Mouse (Mus musculus): ENCODE measurements at regions not wholly inside any gene's neighbourhood (a gene's known extent, or its start where the extent isn't known, plus 50 kb on each side); places are given as distances from the start of the nearest gene placed in this dataset.

DNA sequence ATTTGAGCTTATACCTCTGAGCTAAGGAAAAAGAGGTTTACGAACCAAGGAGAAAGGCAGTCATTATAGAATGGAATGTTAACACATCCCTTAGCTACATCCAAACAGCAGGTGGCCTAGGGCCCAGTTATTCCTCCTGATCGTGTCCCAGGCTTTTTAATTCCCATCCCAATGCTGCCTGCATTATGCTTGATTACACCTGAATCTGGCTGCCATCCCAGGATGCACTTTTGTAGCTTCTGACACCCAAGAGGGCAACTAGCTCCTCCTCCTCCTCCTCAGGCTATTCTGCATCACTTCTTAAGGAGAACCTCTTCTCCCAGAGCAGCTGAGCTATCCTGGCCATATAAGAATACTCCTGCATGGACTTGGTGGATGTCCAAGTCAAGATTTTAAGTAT, 137.9 kb upstream of the Cox10 start:
- no peak overlapping the region for H3K27ac ChIP-seq
- H3K36me3 ChIP-seq: no peaks in the 10 kb centered on the region
- H3K4me2 ChIP-seq (replicated peaks): no peak overlapping the region
- H3K27me3 ChIP-seq (replicated peaks): no peaks in the 10 kb centered on the region
- H3K9ac ChIP-seq: no peak overlapping the region
- no peaks in the 10 kb centered on the region for H3K9me3 ChIP-seq
- no peaks in the 10 kb centered on the region for H3K4me1 ChIP-seq
- WGBS: 31% methylated on average over 2 of the region's 2 CpGs
- ATAC-seq (ENCODE audit: low FRiP score, low read depth): no peak
- H3K4me3 ChIP-seq: no peak overlapping the region

DNA sequence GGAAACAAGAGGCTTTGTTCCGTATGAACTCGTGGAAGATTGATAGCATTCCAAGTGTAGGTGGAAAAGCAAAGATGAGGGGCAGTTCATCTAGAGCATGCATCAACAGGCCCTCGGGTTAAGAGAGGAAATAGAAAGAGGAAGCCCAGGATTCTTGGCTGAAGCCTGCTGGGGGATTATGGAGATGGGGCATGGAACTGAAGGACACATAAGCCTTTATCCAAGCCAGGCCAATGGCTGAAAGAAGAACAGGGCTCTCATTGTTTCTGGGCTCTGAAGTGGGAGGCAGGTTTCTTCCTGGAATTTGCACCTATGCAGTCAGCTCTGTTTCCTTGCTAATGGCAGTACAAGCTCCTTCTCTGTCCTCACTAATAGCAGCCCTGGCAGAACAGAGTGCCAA, 131.6 kb upstream of the Cox10 start:
- H3K27me3 ChIP-seq (replicated peaks): no peaks in the 10 kb centered on the region

DNA sequence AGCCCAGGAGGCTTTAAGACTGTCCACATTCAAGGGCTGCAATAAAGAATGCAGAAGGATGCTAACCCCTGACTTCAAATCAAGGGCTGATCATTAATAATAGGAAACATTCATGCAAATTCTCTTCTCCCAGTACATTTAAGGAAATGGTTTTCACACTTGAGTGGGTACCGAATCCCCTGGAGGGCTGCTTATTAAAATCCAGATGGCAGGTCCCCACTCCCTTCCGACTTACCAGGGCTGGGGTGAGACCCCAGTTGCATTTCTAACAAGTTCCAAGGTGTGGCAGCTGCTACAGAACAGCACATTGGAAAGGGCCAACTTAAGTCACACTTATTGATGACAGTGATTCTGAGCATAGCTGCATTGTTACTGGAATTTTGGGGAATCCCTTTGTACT, 129.0 kb upstream of the Cox10 start:
- Histone ChIP-seq H3K4me2 (replicated peaks) (no peak overlapping the region), H3K4me3 (no peak overlapping the region), H3K27ac (no peak overlapping the region), H3K27me3 (replicated peaks) (no peaks in the 10 kb centered on the region), H3K9me3 (no peaks in the 10 kb centered on the region), H3K36me3 (no peaks in the 10 kb centered on the region), H3K9ac (no peak overlapping the region), H3K4me1 (no peaks in the 10 kb centered on the region)
- no peak for ATAC-seq (ENCODE audit: low FRiP score, low read depth)
- 44% methylated on average over 2 of the region's 2 CpGs for WGBS

More for the DNA sequence above, 131.6 kb upstream of the Cox10 start:
- Histone ChIP-seq H3K4me2 (replicated peaks) (no peak overlapping the region), H3K36me3 (no peaks in the 10 kb centered on the region), H3K4me3 (no peak overlapping the region), H3K9me3 (no peaks in the 10 kb centered on the region), H3K4me1 (no peaks in the 10 kb centered on the region), H3K9ac (no peak overlapping the region), H3K27ac (no peak overlapping the region)
- WGBS: 58% methylated on average over 3 of the region's 3 CpGs
- no peak for ATAC-seq (ENCODE audit: low FRiP score, low read depth)

DNA sequence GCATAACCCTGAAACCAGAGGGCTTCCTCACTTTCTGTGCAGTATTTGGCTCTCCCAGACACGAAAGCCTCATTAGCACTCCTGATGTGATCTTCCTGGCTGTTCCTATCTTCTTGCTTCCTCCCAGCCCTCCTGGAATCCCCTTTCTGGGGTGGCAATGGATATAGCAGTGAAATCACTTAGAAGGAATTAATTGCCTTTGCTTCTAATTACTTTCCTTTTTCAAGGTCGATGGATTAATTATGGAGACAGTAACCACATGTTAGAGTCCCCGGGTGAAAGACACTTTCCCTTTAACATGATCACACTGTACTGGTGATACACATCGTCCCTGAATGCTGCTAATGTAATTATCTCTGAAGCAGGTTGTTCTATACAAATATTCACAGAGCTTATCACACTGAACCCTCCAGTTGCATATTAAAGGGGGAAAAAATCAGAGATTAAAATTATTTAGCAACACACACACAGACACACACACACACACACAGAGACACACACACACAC, 128.1 kb upstream of the Cox10 start:
- H3K4me2 ChIP-seq (replicated peaks): no peak overlapping the region
- WGBS: 70% methylated on average over 4 of the region's 4 CpGs
- no peak overlapping the region for H3K4me3 ChIP-seq
- no peak overlapping the region for H3K27ac ChIP-seq
- no peak overlapping the region for H3K9ac ChIP-seq
- H3K9me3 ChIP-seq: no peaks in the 10 kb centered on the region
- no peaks in the 10 kb centered on the region for H3K27me3 ChIP-seq (replicated peaks)
- ATAC-seq (ENCODE audit: low FRiP score, low read depth): no peak
- no peaks in the 10 kb centered on the region for H3K4me1 ChIP-seq
- H3K36me3 ChIP-seq: no peaks in the 10 kb centered on the region

DNA sequence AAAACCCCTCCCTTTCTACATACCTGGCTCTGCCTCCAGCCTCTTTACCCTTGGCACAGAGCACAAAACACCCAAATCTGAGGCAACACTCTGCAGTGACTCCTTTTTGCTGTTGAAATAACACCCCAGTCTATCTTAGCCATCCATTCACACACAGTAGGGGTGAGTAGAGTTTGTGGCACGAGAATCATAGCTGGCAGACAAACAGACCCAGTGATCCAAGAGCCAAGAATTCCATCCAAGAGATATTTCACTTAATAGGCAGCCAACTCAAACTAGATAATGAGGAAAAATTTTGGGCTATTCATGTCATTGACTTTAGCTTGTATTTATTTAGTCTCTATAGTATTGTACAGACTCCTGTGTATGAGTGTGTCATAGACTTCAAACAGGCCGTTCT, 126.9 kb upstream of the Cox10 start:
- Histone ChIP-seq H3K4me1 (no peaks in the 10 kb centered on the region), H3K4me3 (no peak overlapping the region), H3K9me3 (no peaks in the 10 kb centered on the region), H3K27me3 (replicated peaks) (no peaks in the 10 kb centered on the region), H3K27ac (no peak overlapping the region), H3K36me3 (no peaks in the 10 kb centered on the region), H3K4me2 (replicated peaks) (no peak overlapping the region), H3K9ac (no peak overlapping the region)
- ATAC-seq (ENCODE audit: low FRiP score, low read depth): no peak
- WGBS: 88% methylated on average over 2 of the region's 2 CpGs

GRCm38 (mm10) chr11:64205069-64205468, 125.8 kb upstream of the Cox10 start:
- Histone ChIP-seq H3K4me1 (no peaks in the 10 kb centered on the region), H3K27me3 (replicated peaks) (no peaks in the 10 kb centered on the region), H3K9me3 (no peaks in the 10 kb centered on the region), H3K36me3 (no peaks in the 10 kb centered on the region), H3K4me2 (replicated peaks) (no peak overlapping the region), H3K27ac (no peak overlapping the region), H3K4me3 (no peak overlapping the region), H3K9ac (no peak overlapping the region)
- ATAC-seq (ENCODE audit: low FRiP score, low read depth): no peak
- WGBS: 80% methylated on average over 4 of the region's 4 CpGs

DNA sequence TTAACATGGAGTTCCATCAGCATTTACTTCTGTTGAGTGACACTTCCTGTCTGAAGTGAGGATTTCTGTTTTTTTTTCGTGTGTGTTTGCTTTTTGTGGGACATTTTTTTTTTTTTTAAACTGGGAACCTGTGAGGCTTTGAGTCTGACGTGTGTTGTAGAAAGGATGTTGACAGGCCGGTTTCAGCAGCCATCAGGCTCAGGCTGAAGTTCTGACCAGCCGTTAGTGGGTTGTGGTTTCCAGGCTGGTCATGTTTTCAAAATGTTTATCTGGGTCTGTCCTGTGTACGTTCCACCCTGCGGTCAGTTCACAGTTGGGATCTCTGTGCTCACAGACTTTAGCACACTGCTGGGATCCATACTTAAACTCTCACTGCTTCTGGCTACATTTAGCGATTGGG, 125.0 kb upstream of the Cox10 start:
- WGBS: 74% methylated on average over 7 of the region's 7 CpGs
- H3K27ac ChIP-seq: no peak overlapping the region
- no peak overlapping the region for H3K4me3 ChIP-seq
- ATAC-seq (ENCODE audit: low FRiP score, low read depth): no peak
- H3K4me1 ChIP-seq: no peaks in the 10 kb centered on the region
- H3K36me3 ChIP-seq: no peaks in the 10 kb centered on the region
- H3K27me3 ChIP-seq (replicated peaks): no peaks in the 10 kb centered on the region
- no peak overlapping the region for H3K9ac ChIP-seq
- no peak overlapping the region for H3K4me2 ChIP-seq (replicated peaks)
- no peaks in the 10 kb centered on the region for H3K9me3 ChIP-seq

- Histone ChIP-seq H3K36me3 (no peaks in the 10 kb centered on the region), H3K27me3 (replicated peaks) (no peaks in the 10 kb centered on the region), H3K27ac (no peak overlapping the region), H3K4me2 (replicated peaks) (no peak overlapping the region), H3K4me1 (no peaks in the 10 kb centered on the region), H3K9me3 (no peaks in the 10 kb centered on the region), H3K4me3 (no peak overlapping the region), H3K9ac (no peak overlapping the region)
- 87% methylated on average over 6 of the region's 6 CpGs for WGBS
- no peak for ATAC-seq (ENCODE audit: low FRiP score, low read depth)
Measured at GRCm38 (mm10) chr11:64200874-64201273, 121.6 kb upstream of the Cox10 start.

GRCm38 (mm10) chr11:64195272-64195671, 116.0 kb upstream of the Cox10 start:
- Histone ChIP-seq H3K4me3 (no peak overlapping the region), H3K4me2 (replicated peaks) (no peak overlapping the region), H3K9ac (no peak overlapping the region), H3K27ac (no peak overlapping the region), H3K27me3 (replicated peaks) (no peaks in the 10 kb centered on the region), H3K4me1 (no peaks in the 10 kb centered on the region), H3K36me3 (no peaks in the 10 kb centered on the region), H3K9me3 (no peaks in the 10 kb centered on the region)
- whole genome bisulfite sequencing: 93% methylated on average over 3 of the region's 3 CpGs
- ATAC-seq (ENCODE audit: low FRiP score, low read depth): no peak

DNA sequence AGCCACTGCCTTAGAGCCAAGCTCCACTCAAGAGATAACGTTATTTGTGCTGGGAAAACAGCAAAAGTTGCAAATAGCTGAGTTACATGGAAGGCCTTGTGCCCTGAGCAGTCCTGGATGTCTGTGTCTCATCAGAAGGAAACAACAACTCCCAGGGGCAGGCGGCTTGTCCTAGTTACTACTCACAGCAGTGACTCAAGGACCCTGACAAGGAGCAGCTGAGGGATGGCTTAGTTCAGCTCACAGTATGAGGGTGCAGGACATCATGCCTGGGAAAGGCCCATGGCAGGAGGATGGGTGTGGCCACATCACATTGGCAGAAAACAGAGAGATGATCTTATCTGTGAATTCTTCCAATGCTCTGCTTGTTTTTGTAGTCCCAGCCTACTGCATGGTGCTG, 109.4 kb upstream of the Cox10 start:
- H3K4me1 ChIP-seq: no peaks in the 10 kb centered on the region
- H3K4me3 ChIP-seq: no peak overlapping the region
- H3K27me3 ChIP-seq (replicated peaks): no peaks in the 10 kb centered on the region
- WGBS: 82% methylated on average over 2 of the region's 2 CpGs
- no peaks in the 10 kb centered on the region for H3K36me3 ChIP-seq
- H3K9ac ChIP-seq: no peak overlapping the region
- no peak overlapping the region for H3K4me2 ChIP-seq (replicated peaks)
- no peaks in the 10 kb centered on the region for H3K9me3 ChIP-seq
- H3K27ac ChIP-seq: no peak overlapping the region
- no peak for ATAC-seq (ENCODE audit: low FRiP score, low read depth)

- WGBS: 54% methylated on average over 9 of the region's 9 CpGs
- no peak overlapping the region for H3K27ac ChIP-seq
- no peak overlapping the region for H3K4me2 ChIP-seq (replicated peaks)
- H3K27me3 ChIP-seq (replicated peaks): no peaks in the 10 kb centered on the region
- no peaks in the 10 kb centered on the region for H3K9me3 ChIP-seq
- no peak for ATAC-seq (ENCODE audit: low FRiP score, low read depth)
- no peak overlapping the region for H3K4me3 ChIP-seq
- H3K36me3 ChIP-seq: no peaks in the 10 kb centered on the region
- no peak overlapping the region for H3K9ac ChIP-seq
- H3K4me1 ChIP-seq: no peaks in the 10 kb centered on the region
Measured at GRCm38 (mm10) chr11:64187488-64188444, 108.5 kb upstream of the Cox10 start.

GRCm38 (mm10) chr11:64187007-64187406, 107.7 kb upstream of the Cox10 start:
- WGBS: 67% methylated on average over 3 of the region's 3 CpGs
- Histone ChIP-seq H3K4me2 (replicated peaks) (no peak overlapping the region), H3K27me3 (replicated peaks) (no peaks in the 10 kb centered on the region), H3K4me3 (no peak overlapping the region), H3K27ac (no peak overlapping the region), H3K36me3 (no peaks in the 10 kb centered on the region), H3K9ac (no peak overlapping the region), H3K4me1 (no peaks in the 10 kb centered on the region), H3K9me3 (no peaks in the 10 kb centered on the region)
- no peak for ATAC-seq (ENCODE audit: low FRiP score, low read depth)

DNA sequence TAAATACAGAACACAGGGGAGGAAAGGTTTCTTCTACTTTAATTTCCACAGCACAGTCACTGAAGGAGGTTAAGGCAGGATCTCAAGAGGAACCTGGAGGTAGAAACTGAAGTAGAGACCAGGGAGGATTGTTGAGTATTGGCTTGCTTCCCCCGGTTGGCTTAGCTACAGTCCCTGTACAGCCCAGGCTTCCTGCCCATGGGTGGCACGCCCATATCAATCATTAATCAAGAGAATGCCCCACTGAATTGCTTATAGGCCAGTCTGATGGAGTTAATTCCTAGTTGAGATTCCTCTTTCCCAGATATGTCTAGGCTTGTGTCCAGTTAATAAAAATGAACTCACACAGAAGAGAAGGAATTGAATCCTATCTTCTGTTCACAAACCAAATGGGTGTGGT, 107.3 kb upstream of the Cox10 start:
- Histone ChIP-seq H3K9ac (no peak overlapping the region), H3K9me3 (no peaks in the 10 kb centered on the region), H3K27me3 (replicated peaks) (no peaks in the 10 kb centered on the region), H3K4me2 (replicated peaks) (no peak overlapping the region), H3K36me3 (no peaks in the 10 kb centered on the region), H3K4me1 (no peaks in the 10 kb centered on the region), H3K27ac (no peak overlapping the region), H3K4me3 (no peak overlapping the region)
- ATAC-seq (ENCODE audit: low FRiP score, low read depth): no peak
- WGBS: 72% methylated on average over 2 of the region's 2 CpGs
